ENCODE assay signal across 15 mouse cellular contexts in genomic region chr15:99661121-99661830, GRCm38 (mm10).
DNase-seq lines count a peak whose midpoint lies in the region.
"Had no signal": no experiment of that assay in that cellular context is flagged by ENCODE, and none has a peak within 500 bp of the region (broad histone marks: within the 10 kb centered on the region; RNA-seq: fewer than 3 reads in every experiment).

No protein-coding gene starts in this region.

- DNase-seq in right cerebral cortex, adult 18-20 months: peak; percentile 51
- no peak for DNase-seq in right cerebral cortex, postnatal 36 days (ENCODE audit: low spot score in 2 of 2)
- peak; percentile 69 for DNase-seq in cerebellum, adult 11 months
- DNase-seq in cerebellum, postnatal 10 days: peak; percentile 62 to 71
- no peak for DNase-seq in ovary, postnatal 14 days (ENCODE audit: low spot score)
- no peak for DNase-seq in spleen, postnatal 10 days (ENCODE audit: low spot score in 2 of 2)
- no peak for DNase-seq in embryo, embryonic 11 days
- DNase-seq: forebrain, postnatal 0 days; gastrocnemius, adult 2 months; heart, postnatal 14 days; kidney, adult 9 months; lung, adult 18-20 months; lung, postnatal 36 days; right cerebral cortex, postnatal 4 days; thymus, postnatal 25 days had no signal

Comparison
In these comparisons a context has a peak if more than half of its experiments do, and no peak if none do; other contexts are left out.
1. DNase-seq: peak in right cerebral cortex, adult 18-20 months (single experiment), cerebellum, adult 11 months (single experiment) and cerebellum, postnatal 10 days (2 of 2); none in right cerebral cortex, postnatal 36 days (0 of 2), ovary, postnatal 14 days (single experiment), spleen, postnatal 10 days (0 of 2) and embryo, embryonic 11 days (single experiment).